Mouse (Mus musculus) left cerebral cortex, postnatal 25 days (tissue): ENCODE measurements around the gene Hacd3. TPM values are rescaled to one million over a fixed set of nuclear protein-coding genes. Genes with fewer than 3 reads are reported as not detected.
"Not testable (repeated sequence)": the region's sequence is repeated elsewhere in the genome, so short reads cannot be mapped to it uniquely, and the experiment has no call there.

ENCODE experiments used
- DNase-seq, 2 experiments: peaks; one replicate each; pipeline ENCODE4 v3.0.0; 2022; ENCODE audit warnings: low spot score in 2 of 2, mixed read lengths in 1 of 2
- intact Hi-C: fragments of 180-260 bp; cut with DNase I; formaldehyde crosslinking; loops from one replicate; pipeline ENCODE4 v1.15.1; 2025
- total RNA-seq, 2 experiments: library from RNA; stranded (reverse); gene quantifications; 2 replicates each; pipeline ENCODE4 v1.2.3; 2021

Hacd3 gene
- total RNA-seq, 2 experiments from 2014 or later: 169 to 175 TPM

DNA sequence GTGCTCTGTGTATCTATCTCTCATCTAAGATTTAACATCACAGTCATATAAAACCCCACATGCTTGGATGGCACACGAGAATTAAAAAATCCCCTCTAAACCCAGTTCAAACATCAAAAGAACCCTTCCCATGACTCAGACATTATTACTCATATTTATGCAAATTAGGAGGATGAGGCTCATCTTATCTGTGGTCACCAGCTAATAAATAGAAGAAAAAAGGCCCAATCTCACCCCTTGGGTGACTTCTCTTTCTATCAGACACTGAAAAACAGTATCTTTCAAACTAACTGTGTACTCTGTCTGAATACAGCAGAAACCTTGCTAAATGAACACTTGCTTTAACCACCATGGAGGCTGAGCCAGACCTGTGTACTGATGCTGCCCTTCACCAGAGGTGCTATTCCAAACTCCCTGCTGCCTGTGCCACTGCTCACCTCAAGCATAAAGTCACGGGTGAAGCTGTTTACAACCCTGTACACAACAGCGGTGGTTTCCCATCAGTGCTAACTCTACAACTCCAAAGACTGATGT lies 2.8 kb downstream of the Hacd3 start:
- no peak for DNase-seq
- intact Hi-C loops: no loop called here

DNA sequence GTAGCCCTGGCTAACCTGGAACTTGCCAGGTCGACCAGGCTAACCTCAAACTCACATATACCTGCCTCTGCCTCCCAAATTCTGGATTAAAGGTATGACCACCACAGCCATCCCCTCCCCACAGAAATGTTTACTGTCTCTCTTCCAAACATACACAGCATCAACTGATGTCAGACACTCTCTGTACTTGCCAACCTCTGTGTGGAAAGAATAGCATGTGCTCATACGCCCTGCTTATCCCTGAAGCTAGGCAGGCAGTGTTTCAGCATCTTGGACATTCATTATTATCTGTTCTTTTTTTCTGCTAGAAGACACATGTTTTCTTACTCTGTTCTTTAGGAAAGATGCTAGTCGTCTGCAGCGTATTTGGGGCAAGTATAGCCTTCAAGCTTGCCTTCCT lies 3.6 kb downstream of the Hacd3 start:
- DNase-seq: no peak
- intact Hi-C loops: no loop called here

DNA sequence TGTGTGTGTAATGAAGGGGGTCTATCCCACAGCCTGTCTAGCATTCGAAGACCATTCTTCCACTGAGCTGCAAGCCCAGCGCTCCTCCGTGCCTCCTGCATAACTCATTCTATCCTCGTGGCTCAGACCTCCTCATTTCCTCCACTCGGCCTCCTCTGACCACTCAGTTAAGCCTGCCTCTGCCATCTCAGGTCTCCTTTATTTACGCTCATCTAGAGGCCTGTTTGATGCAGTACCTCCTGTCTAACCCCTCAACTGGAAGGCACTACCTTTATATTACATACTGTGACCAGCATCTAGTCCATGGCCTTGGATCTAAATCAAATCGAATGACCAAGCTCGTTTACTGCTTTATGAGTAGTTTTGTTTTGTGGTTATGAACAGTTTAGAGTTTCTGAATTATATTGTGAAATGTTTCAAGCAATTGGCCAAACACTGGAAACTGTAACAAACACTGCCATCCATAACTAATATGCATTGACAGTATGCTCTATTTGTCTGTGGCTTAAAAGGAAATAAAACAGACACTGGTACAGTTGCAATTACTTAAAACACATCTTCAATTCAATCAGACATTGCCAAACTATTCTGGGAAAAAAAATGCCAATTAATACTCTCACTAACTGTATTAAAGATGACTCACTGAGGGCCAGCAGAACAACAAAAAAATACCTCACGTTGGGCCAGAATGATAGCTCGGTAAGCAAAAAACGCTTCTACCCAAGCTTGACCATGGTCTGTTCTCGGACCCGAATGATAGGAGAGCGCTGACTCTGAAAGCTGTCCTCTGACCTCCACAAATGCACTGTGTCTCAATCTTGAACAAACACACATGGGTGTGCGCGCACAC lies 4.3 kb downstream of the Hacd3 start:
- intact Hi-C loops: no loop called here
- DNase-seq: no peak

DNA sequence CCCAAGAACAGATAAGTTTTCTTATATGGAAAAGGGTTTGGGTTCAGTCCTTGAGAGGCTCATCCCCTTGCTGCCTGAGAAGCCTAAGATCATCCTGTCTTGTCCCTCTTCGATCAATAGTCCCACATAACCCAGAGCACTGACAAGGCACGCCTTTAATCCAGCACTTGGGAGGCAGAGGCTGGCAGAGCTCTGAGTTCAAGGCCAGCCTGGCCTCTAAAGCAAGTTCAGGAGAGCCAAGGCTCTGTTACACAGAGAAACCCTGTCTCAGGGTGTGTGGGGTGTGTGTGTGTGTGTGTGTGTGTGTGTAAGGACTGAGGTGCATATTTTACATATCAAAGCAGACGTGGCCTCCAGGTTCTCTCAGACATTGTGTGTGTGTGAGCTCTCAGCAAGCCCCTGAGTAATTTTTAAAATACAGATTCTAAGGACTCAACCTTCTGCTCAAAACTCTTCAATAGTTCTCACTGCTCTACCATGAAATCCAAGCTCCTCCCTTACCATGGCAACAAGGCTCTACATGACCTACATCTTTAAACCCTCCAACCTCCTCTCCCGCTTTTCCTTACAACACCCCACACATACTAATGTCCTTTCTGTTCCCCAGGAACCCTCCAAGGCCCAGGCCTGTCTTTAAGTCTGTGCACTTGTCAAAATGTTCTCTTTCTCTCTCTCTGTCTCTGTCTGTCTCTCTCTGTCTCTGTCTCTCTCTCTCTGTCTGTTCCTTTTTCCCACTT lies 5.1 kb downstream of the Hacd3 start:
- intact Hi-C loops: no loop called here
- peak in 1 of 2 experiments; percentile 19 for DNase-seq

DNA sequence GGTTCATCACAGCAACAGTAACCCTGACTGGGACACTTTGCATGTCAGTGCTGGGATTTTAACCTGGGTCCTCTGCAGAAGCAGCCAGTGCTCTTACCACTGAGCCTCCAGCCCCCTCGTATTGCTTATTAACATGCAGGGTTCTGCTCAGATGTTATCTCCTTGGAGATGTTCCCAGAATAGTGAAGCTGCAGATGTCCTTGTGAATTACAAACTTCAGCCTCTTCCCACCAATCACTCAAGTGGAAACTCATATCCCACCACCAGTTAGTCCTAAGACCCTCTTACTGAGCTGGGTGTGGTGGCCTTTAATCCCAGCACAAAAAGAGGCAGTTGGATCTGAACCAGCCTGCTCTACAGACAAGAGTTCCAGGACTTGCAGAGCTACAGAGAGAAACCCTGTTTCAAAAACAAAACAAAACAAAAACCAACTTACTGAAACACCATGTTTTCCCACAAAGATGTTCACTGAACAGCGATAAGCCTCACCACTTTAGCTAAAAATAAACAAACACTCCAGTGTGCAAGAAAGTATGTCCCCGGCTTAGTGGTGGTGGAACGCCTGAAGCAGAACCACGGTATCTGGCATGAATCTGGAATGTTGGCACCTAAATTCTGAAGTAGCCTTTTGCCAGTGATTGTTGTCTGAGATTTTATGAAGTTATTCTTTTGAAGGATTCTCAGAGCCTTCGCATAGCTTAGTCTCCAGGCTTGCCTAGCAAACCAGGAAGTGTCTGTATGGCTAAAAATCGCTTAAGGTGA lies 5.9 kb downstream of the Hacd3 start:
- intact Hi-C loops: no loop called here
- DNase-seq: no peak

DNA sequence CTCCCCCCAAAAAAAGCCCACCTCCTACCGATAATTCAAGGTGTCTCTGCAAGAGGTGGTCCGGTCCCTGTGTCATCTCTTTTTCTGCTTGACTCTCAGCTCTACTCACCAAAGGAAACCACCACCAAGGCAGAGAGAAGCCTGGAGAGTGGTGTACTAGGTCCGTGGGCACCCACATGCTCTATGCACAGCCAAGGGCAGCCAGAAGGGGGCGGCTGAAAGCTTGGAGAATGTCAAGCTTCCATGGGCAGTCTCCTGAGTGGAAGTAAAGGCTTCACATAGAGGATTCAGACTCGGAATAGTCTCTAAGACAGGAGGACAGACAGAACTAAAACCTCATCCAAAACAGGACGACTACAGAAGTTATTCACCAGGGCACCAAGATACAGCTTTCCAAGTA lies 10.2 kb downstream of the Hacd3 start:
- intact Hi-C loops: no loop called here
- no peak for DNase-seq

DNA sequence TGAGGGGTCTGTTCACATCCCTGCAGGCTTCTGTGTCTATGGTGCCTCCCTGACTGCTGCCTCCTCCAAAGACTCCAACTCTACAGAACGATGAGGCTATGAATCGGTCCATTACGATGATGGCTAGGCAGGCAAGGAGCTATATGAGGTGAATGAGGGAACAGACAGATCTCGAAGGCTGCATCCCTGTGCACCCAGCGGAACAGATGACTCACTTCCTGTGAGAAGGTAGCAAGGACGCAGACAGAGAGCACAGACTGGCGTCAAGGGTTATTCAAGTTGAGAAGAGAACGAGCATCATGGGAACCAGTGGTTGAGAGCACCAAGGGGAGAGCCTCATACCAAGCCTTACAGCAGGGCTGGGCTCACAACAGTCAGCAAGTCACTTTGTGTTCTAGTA lies 10.9 kb downstream of the Hacd3 start:
- DNase-seq: no peak
- intact Hi-C loops: no loop called here

DNA sequence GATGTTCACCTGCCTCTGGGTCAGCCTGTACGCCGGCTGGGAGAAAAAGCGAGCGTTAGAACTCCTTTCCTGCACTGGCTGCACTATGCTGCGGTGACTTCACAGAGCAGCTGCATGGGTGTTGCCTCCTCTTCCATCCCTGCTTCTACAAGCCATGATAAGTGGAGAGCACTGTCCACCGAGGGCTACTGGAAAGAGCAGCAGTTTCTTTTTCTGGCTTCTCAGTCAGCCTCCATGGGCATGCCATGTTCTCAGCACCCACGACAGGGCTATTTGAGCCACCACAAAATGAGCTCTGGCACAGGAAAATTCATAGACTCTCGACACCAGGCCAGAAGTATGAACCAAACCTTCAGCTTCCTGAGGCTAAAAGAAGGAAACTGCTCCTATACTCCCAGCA lies 15.8 kb downstream of the Hacd3 start:
- DNase-seq: peak in 1 of 2 experiments; percentile 62
- intact Hi-C loops: no loop called here

DNA sequence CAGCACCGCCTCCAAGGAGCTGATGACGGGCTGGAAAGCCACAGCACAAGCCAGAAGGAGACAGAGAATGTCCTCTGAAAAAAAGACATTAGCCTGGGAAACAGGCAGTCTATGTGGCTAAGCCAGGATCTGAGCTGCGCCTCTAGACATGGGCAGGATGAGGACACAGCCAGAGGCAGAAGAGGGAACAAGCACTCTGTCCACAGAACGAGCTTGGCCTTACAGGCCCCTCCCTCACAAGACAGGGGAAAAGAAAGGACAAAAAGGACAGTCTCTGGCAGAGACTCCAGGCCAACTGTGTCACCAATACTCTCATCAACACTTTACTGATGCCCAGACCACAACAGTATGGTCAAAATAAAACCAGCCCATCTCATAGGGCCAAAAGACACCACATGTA lies 20.0 kb downstream of the Hacd3 start:
- no peak for DNase-seq
- intact Hi-C loops: no loop called here

DNA sequence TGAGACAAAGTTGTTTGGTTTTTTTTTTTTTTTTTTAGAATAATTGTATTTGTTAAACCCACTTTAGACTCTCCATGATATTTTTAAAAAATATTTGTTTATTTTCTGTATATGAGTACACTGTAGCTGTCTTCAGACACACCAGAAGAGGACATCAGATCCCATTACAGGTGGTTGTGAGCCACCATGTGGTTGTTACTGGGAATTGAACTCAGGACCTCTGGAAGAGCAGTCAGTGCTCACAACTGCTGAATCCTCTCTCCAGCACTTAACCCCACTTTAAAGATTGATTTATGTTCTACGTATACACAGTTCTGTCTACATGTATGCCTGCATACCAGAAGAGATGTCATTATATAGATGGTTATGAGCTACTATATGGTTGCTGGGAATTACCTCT lies 26.0 kb downstream of the Hacd3 start:
- intact Hi-C loops, DNase-seq: not testable (repeated sequence)

DNA sequence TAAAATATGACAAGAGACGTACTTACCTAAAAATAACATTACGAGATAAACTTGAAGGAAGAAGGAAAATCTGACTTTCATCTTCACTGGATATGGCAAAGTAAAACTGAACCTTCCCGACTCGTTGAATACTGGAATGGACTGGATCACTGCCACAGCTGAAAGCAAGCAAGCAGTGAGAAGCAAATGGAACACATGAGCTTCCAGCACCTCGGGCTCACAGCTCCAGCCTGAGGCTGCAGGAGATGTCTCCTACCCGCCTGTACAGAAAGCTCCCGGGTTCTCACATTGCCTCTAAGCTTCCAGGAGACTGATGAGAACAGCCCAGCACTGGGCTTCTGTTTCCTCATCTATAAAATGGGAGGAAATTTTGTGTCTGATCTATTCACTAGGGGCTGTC lies 31.2 kb downstream of the Hacd3 start:
- intact Hi-C loops: no loop called here
- peak in 1 of 2 experiments; percentile 49 for DNase-seq

DNA sequence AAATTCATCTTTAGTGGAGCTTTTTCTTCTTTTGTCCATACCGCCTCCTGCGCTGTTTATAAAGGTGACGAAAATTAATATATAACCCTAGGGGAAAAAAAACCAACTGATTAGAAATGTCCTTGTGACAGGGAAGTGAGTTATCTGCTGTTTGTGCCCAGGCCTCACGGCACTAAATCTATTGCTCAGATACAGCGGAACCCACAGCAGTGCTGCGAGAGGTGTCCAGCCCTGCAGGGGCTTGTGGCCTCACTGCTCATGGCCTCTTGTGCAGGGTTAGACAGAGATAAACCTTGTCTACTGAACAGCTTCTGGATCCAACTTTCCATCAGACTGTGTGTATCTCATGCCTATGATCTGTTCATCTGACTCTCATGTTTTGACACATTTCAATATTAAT lies 33.0 kb downstream of the Hacd3 start:
- intact Hi-C loops: no loop called here
- no peak for DNase-seq

DNA sequence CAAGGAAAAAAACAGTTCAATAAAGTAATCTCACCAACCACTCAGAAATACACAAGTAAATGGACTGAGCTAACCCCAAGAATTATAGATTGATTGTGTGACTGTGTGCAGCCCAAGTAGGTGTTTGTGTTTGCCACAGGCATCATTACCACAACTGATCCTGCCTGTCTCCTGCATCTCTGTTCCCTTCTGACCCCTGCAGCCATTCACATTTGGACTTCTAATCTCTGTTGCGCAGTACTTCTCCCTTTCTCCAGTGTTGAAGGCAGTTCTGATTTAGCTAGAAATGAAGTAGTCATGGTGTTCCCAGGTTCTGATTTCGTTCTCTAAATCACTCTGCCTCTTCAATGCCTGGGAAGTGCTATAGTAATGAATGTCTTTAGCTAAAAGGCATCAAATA lies 33.8 kb downstream of the Hacd3 start:
- intact Hi-C loops: no loop called here
- DNase-seq: no peak

DNA sequence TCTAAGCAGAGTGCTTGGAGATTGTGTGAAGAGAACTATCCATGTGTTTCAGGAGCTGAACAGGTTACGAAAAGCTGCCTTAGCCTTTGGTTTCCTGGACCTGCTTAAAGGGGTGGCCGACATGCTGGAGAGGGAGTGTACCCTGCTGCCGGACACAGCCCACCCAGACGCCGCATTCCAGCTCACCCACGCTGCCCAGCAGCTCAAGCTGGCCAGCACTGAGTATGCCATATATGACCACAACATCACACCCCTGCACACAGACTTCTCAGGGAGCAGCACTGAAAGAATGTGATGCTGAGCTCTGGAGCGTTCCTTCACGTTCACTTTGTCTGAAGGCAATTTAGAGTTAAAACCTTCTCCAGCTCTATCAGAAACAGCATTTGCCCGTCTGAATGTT lies 35.7 kb downstream of the Hacd3 start:
- peak; percentile 17 to 26 for DNase-seq
- intact Hi-C loops: no loop called here

DNA sequence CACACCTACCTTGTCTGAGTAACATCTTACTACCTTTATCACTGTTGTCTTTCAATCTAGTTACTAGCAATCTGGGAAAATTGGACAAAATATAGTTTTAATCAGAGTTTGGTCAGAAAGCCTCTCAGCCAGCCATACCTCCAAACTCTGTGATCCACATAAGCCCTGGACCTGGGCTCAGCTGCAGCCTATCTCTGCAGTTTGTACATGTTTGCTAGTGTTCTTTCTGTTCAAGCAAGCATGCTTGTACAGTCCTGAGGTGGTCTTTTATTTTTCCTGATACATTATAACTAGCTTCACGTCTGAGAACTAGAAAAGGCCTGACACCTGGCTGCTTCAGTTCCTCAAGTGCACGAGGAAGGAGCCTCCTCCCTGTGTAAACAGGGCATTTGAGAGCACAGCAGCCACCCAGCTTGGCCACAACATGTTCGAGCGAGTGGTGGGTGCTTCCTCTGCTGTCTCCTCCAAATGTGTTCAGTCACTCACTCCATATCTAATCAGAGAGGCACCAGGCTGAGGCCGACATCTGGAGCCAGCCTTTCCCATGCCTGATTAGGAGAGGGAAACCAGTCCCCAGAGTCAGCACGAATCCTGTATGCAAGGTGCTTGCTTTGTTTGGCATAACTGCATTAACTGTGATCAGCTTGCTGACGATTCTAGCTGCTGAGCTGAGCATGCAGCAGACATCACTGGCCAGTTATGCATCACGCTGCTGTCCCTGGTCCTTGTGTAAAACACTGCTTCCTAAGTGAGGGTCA lies 36.3 kb downstream of the Hacd3 start:
- intact Hi-C loops: no loop called here
- DNase-seq: peak in 1 of 2 experiments; percentile 31

DNA sequence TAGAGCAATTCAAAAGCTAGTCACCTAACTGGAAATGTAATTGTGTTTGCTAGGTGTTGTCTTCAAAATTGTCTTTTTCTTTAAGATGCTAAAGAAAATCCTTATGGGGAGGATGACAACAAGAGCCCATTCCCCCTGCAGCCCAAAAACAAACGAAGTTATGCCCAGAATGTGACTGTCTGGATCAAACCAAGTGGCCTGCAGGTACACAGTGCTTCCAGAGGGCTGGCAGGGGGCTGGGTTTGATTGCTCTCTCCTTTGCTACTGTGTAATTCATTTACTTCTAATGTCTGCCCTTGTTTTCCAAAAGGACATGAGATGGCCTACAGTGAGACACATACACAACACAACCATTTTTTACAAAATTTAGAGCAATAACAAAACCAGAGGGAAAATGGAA lies 39.6 kb downstream of the Hacd3 start:
- intact Hi-C loops: no loop called here

DNA sequence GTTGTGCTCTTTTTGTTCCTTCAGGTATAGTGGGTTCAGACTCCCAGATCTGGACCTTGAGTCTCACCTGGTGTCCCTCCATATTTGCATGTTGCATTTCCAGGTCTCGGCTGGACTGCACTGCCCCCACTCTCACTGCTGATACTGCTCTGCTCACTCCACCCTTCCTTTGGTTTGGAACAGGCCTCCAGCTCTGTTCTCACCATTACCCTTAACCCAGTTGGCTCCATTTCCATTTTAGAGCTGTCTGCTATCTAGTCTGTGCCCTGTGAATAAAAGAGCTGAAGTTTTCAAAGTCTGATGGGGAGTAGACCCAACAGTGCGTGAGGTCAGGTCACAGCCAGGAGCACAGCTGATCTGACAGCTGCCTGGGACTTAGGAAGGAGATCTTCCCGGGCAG lies 40.9 kb downstream of the Hacd3 start:
- intact Hi-C loops: no loop called here
- DNase-seq: no peak

More for the DNA sequence above, 39.6 kb downstream of the Hacd3 start:
- DNase-seq: no peak

DNA sequence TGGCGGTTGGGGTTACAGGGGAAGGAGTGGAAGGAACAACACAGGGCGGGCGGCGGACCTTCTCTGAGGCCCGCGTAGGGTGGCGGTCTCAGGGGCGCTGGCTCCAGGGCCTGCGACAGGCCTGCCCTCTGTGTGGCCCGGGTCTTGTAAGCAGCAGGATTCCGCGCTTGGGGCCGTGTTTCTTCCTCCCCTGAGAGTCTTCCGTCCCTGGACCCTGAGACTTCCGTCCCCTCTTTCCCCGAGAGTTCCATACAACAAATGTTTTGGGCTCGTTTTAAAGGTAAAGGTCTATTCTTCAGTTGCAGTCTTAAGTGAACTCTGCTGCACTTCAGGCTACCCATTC lies 60.5 kb downstream of the Hacd3 start:
- intact Hi-C loops: loop anchor here (2.0 to 5.0 kb wide), 4 partner anchors 58 to 679 kb away; partner anchors contain the start of genes Dis3l and Tipin
- no peak for DNase-seq
